Mouse (Mus musculus) urinary bladder, postnatal 25 days (tissue): ENCODE results near the gene Mok.
A peak's percentile ranks its signal among the peaks of the same experiment; 100 is the strongest.

Source experiments
- DNase-seq: peaks from one replicate; pipeline ENCODE4 v3.0.0; 2022; ENCODE audit warnings: low spot score

Mok gene

GRCm38 (mm10) chr12:110850010-110850928 is 9.5 kb upstream of the Mok start, which contains the start of gene Zfp839:
TSS of gene Zfp839 (plus strand) at chr12:110850253.
- DNase-seq: peak; percentile 86

GRCm38 (mm10) chr12:110846191-110846765 is 5.5 kb upstream of the Mok start:
- DNase-seq: no peak

- DNase-seq: peak; percentile 89
Observed at GRCm38 (mm10) chr12:110845131-110845880, 4.6 kb upstream of the Mok start.

GRCm38 (mm10) chr12:110844227-110845130 is 3.7 kb upstream of the Mok start:
- peak; percentile 26 for DNase-seq

- DNase-seq: peak; percentile 82
Observed at GRCm38 (mm10) chr12:110843194-110844048, 2.7 kb upstream of the Mok start.

- DNase-seq: no peak
Observed at GRCm38 (mm10) chr12:110841731-110842493, 1.2 kb upstream of the Mok start.

- DNase-seq: no peak
Observed at GRCm38 (mm10) chr12:110837850-110838249, 2.9 kb downstream of the Mok start.

GRCm38 (mm10) chr12:110837192-110837841 is 3.4 kb downstream of the Mok start:
- no peak for DNase-seq

- DNase-seq: no peak
Observed at GRCm38 (mm10) chr12:110836729-110837128, 4.0 kb downstream of the Mok start.

GRCm38 (mm10) chr12:110835182-110835581 is 5.6 kb downstream of the Mok start:
- DNase-seq: no peak

- no peak for DNase-seq
Observed at GRCm38 (mm10) chr12:110830293-110831024, 10.3 kb downstream of the Mok start.

GRCm38 (mm10) chr12:110828908-110829307 is 11.8 kb downstream of the Mok start:
- DNase-seq: no peak

GRCm38 (mm10) chr12:110822366-110822765 is 18.4 kb downstream of the Mok start:
- DNase-seq: no peak

- no peak for DNase-seq
Observed at GRCm38 (mm10) chr12:110821787-110822186, 19.0 kb downstream of the Mok start.

- DNase-seq: no peak
Observed at GRCm38 (mm10) chr12:110819367-110819766, 21.4 kb downstream of the Mok start.

GRCm38 (mm10) chr12:110816833-110817232 is 23.9 kb downstream of the Mok start:
- no peak for DNase-seq

GRCm38 (mm10) chr12:110814924-110815323 is 25.8 kb downstream of the Mok start:
- DNase-seq: no peak

GRCm38 (mm10) chr12:110813624-110814023 is 27.1 kb downstream of the Mok start:
- DNase-seq: no peak

GRCm38 (mm10) chr12:110813132-110813531 is 27.6 kb downstream of the Mok start:
- no peak for DNase-seq
